Mouse (Mus musculus) cerebellum, postnatal 25 days (tissue): ENCODE results near the gene Hoxd1.

Experiments
- DNase-seq, 2 experiments: peaks; one replicate each; pipeline ENCODE4 v3.0.0; 2021; ENCODE audit warnings: mixed read lengths in 2 of 2

The Hoxd1 gene

GRCm38 (mm10) chr2:74733317-74733661 is 29.5 kb upstream of the Hoxd1 start:
- DNase-seq: no peak

GRCm38 (mm10) chr2:74733765-74734164 is 29.0 kb upstream of the Hoxd1 start:
- DNase-seq: no peak

- no peak for DNase-seq
These were observed 28.3 kb upstream of the Hoxd1 start for GRCm38 (mm10) chr2:74734451-74734850.

GRCm38 (mm10) chr2:74734996-74735811 is 27.6 kb upstream of the Hoxd1 start:
- DNase-seq: no peak

GRCm38 (mm10) chr2:74735851-74736687 is 26.7 kb upstream of the Hoxd1 start:
- DNase-seq: no peak

- DNase-seq: no peak
These were observed 25.8 kb upstream of the Hoxd1 start for GRCm38 (mm10) chr2:74736688-74737577.

GRCm38 (mm10) chr2:74737578-74738070 is 25.2 kb upstream of the Hoxd1 start:
- no peak for DNase-seq

GRCm38 (mm10) chr2:74738623-74739475 is 23.9 kb upstream of the Hoxd1 start:
- DNase-seq: no peak

- DNase-seq: no peak
These were observed 23.3 kb upstream of the Hoxd1 start for GRCm38 (mm10) chr2:74739476-74739800.

- no peak for DNase-seq
These were observed 22.9 kb upstream of the Hoxd1 start for GRCm38 (mm10) chr2:74739869-74740268.

- no peak for DNase-seq
These were observed 22.3 kb upstream of the Hoxd1 start for GRCm38 (mm10) chr2:74740311-74741091.

- no peak for DNase-seq
These were observed 21.4 kb upstream of the Hoxd1 start for GRCm38 (mm10) chr2:74741252-74741978.

GRCm38 (mm10) chr2:74741979-74742277 is 20.9 kb upstream of the Hoxd1 start:
- DNase-seq: no peak

- DNase-seq: no peak
These were observed 17.1 kb upstream of the Hoxd1 start for GRCm38 (mm10) chr2:74745540-74746297.

GRCm38 (mm10) chr2:74746298-74746921 is 16.4 kb upstream of the Hoxd1 start:
- no peak for DNase-seq

GRCm38 (mm10) chr2:74747006-74747405 is 15.8 kb upstream of the Hoxd1 start:
- DNase-seq: no peak

GRCm38 (mm10) chr2:74747661-74748141 is 15.1 kb upstream of the Hoxd1 start:
- no peak for DNase-seq

GRCm38 (mm10) chr2:74748436-74748995 is 14.3 kb upstream of the Hoxd1 start:
- DNase-seq: no peak
